Mouse (Mus musculus): ENCODE measurements at regions not wholly inside any gene's neighbourhood (a gene's known extent, or its start where the extent isn't known, plus 50 kb on each side); places are given as distances from the start of the nearest gene placed in this dataset.

DNA sequence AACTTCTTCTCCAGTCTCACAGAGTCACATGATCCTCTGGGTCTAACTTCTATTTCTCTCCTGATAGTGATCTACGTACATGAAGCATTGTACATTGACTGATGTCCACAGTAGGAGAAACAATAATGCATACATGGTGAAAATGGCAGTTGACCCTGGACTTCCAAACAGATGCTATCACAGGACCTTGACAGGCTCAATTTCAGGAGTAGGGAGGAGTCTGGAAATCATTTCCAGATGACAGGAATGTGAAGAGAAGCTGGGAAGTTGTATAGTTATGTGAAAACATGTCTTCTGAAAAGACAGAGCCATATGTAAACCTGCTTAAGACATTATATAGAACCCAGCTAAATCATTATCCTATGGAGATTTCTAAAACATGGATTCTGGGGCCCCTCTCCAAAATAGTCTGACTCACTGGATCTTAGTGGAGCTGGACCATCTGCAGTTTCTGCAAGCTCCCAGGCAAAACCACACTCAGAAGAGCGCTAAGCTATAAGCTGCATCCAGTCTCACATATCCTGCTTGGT lies 322.3 kb upstream of the Ldb2 start:
- DNase-seq: no peak

DNA sequence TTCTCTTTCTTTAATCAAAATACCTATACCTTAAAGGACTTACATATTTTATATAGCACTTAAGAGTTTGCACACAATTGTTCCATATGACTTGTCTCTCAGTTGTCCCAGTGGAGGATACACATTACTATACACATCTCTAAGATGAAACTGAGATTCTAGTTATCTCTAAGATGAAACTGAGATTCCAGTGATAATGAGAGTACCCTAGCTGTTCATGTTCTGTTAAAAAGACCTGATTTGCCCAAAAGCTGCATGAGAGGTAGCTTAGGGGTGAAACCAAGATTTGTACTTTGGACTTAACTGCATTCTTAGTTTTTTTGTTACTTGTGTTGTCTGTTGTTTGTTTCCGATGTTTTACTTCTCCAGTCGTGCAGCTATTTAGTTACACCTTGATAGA lies 320.3 kb upstream of the Ldb2 start:
- no peak for DNase-seq

DNA sequence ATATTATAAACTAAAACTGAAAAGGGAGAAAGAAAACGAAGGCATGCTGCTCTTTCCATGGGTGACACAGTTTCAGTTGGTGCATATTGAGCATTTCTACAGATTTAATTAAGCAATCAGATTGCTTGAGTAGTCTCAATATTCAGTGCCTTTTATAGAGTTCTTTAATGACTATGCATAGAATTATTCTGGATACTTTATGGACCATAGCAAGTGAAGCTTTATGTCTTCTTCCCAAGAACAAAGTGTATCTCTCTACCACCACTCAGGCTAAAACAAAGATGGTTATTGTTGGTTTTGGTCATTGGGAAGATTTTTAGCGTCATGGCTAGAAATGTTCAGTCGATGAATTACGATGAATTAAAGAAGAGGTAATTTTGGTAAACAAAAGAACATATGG lies 311.8 kb upstream of the Ldb2 start:
- no peak for DNase-seq

DNA sequence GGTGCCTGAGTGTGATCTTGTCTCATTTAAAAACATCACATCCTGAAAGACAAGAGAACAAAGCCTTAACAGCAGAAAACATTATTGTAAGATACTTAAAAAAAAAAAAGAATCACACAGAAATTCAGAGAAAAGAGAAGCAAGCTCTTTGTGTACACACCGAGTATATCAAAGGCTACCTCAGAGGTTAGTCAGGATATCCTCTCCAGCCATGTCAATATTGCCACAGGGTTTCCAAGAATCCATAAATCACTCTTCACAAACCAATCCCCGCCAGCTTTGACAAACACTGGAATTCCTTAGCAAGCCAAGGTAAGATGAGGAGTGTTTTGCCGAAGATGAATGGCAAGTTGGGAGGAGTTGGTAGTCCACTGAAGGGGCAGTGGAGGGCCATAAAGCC lies 311.3 kb upstream of the Ldb2 start:
- DNase-seq: no peak

DNA sequence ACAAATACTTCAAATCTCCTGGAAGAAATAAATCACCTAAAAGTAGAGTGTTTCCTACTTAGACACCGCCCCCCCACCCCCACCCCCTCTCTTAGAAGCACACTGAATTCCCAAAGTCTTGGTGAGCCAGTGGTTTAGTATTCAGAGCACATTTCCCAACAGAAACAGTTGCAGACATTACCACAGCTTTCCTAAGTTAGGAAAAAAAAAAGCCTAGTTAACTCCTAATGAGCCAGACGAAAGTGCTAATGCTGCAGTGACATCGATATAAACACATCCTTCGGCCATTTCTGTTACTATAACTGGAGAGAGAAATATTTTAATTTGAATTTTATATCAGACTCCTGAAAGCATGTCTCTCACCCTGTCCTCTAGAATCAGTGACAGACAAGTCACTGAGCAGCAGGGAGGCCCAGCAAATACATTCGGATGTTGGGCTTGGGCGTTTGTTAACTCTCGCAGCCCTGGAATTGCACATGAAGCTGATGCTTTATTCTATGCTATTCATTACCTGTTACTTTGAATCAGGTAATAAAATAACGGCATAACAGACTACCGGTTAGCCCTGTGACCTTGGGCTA lies 305.8 kb upstream of the Ldb2 start:
- DNase-seq: no peak

DNA sequence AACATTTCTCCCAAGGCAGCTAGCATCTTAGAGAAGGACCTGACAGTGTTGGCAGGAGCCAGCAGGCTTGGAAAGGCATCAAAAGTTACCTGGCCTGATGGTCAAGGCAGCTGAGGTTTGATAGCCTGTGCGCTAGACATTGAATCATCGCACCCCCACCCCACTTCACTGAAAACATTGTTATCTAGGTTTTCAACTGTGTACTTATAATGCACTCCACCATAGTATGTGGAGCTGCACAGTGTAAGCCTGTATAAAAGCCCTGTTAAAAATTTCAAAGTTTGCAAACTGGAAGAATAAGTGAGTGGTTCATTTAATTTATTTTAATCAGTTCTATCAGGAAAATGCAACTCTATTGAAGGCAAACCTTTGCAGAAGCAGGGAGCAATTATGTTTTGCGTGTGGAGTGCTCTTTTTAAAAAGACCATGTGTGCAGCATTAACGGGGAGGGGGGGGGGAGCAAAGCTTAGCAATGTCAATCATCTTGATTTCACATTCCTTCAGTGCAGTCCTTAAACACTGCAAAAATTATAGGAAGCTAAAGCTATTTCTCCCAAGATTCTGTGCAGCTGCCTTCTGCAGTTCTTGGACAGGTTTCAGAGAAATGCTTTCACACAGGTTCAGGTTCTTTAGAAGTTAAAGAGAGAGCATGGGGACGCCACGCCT lies 304.4 kb upstream of the Ldb2 start:
- DNase-seq: peak; percentile 18

DNA sequence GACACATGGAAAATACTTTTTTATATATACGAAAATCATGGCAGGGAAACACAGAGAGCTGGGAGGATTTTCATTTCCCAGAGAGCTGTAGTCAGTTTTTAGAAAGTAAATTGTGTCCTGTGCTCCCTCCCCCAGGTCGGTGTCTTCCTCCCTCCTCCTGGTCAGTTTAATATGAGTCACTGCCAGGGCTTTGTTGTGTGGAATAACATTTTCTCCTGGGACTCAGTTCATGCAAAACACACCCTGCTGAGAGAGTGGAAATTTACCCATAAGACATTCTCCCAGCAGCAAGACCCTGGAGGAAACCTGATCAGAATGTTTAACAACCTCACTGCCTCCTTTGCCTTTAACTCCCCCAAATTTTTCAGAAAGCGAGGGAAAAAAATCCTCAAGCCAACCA lies 303.2 kb upstream of the Ldb2 start:
- DNase-seq: no peak

DNA sequence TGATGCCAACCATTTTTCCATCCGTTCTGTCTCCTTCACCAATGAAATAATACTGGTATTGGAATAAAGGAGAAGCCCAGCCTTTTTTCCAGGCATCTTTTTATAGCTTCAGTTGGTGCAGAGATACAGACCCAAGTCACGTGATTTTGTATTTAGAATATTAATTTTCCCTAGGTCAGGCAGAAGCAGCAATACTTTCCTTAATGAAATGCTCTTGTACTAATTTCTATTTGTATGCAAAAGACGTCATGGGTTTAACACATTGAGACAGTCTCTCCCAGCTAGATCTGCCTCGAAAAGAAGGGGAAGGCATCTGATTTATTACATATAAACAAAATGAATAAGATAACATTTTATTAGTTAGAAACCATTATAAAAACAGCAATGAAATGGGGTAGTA lies 302.3 kb upstream of the Ldb2 start:
- no peak for DNase-seq

DNA sequence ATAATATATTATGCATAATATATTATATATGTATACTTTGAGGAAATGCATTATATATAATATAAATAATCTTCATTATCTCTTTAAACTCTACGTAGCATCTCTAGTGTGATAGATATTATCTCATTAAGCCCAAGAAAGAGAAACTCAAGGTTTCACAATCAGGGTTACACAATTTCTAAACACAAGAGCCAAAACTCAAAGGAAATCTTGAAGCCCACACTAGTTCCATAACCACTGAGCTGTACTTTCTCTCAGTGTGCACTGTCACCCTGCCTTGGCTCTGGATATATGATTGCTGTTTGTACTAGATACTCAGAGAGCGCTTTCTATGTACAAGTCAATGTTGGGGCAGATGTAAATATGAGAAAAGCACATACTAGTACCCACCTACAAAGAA lies 299.6 kb upstream of the Ldb2 start:
- DNase-seq: no peak

DNA sequence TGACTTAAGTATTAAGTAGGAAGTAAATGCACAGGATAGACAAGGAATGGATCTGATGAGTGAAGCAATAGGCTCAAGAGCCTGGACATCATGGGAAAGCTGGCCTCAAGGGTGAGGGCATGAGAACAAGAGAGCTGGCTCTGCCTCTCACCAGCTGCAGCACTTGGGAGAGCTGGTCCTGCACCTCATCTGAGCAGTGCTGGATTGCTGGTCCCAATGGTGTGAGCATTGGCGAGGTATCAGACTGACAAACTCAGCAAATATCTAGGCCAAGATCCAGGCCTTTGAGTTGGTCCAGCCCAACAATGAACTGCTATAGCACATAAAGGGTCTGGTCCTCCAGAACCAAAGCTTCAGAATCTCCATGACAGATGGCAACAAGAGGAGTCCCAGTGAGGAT lies 298.5 kb upstream of the Ldb2 start:
- DNase-seq: no peak

DNA sequence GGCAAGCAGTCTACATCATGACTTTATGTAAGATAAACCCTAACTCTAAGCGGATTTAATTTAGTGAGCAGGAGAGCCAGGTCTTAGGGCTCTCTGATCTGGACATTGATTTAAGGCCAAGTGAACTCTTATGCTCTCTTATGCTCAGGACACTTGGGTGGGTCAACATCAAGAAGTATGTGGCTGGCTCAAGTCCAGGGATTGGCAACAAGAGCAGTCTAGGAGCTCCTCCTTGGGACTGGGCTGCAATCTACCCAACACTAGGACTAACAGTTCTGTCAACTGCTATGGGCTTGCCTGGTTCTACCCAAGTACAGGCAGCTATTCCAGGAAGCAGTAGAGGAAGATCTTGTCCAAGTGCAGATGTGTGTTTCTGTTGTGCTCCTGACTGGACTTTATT lies 285.3 kb upstream of the Ldb2 start:
- no peak for DNase-seq

DNA sequence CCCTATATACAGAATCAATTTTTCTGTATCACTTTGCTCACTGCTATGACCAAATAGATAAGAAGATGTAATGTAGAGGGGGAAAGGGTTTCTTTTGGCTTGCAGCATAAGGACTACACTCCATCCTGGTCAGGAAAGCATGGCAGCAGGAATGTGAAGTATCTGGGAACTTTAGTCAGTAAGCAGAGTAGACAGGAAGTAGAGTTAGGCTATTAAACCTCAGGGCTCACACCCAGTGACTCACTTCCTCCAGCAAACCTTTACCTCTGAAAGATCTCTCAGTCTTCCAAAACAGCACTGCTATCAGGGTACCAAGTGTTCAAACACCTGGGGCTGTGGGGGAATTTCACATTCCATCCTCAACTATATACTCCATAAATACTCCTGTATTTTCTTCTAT lies 283.1 kb upstream of the Ldb2 start:
- no peak for DNase-seq

DNA sequence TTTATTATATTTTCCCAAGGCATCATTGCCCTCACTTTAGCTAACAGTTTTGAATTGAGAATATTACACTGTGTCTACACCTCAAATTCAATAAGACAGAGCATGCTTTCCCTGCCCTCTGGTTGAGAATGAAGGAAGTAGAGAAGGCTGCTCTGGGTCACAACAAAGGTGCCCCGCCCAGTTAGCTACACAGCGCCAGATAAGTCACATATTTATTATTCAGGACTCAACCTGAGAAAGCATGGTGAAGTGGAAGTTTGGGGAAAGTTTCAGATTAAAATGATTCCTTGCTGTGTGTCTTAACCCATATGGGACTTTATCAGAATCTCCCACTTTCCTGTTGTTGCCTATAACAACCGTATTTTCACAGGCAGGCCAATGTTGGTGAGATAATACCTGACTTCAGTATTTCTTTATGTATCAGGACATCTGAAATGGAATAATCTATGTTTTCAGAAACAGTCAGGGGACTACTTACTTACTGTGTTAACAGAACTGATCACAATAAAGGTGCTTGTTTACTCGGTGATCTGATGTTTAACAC lies 276.9 kb upstream of the Ldb2 start:
- no peak for DNase-seq

DNA sequence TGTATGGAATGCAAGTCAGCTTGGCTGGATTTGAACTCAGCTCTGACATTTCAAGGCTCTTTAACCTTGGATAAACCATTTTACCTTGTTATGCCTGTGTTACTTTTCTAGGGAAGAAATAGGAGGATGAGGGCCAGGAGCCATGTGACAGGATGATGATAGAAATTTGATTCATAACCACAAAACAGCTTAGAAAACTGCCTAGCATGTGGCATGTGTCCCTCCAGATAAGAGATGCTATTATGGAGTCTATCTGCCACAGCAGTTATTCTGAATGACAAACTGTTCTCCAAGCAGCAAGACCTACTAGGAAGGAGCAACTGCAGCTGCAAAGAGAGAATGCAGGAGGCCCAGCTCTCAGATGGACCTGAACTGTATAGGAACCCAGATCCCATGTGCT lies 275.7 kb upstream of the Ldb2 start:
- no peak for DNase-seq

DNA sequence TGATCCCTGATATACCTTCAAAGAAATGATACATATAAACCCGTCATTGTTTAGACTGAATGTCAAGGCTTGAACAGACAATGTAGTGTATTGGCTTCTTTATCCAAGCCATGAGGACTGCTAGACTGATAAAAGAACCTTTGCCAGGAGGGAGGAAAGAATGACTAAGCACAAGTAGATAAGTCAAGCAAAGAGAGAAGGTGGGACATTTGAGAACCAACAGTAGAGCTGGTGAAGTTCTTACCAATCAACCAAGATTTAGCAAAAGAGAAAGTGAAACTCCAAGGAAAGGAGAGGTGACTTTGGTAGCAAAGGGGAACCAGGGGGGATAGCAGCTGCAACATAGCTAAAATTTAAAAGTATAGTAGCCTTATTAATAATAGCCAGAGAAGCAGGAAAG lies 273.0 kb upstream of the Ldb2 start:
- DNase-seq: no peak

DNA sequence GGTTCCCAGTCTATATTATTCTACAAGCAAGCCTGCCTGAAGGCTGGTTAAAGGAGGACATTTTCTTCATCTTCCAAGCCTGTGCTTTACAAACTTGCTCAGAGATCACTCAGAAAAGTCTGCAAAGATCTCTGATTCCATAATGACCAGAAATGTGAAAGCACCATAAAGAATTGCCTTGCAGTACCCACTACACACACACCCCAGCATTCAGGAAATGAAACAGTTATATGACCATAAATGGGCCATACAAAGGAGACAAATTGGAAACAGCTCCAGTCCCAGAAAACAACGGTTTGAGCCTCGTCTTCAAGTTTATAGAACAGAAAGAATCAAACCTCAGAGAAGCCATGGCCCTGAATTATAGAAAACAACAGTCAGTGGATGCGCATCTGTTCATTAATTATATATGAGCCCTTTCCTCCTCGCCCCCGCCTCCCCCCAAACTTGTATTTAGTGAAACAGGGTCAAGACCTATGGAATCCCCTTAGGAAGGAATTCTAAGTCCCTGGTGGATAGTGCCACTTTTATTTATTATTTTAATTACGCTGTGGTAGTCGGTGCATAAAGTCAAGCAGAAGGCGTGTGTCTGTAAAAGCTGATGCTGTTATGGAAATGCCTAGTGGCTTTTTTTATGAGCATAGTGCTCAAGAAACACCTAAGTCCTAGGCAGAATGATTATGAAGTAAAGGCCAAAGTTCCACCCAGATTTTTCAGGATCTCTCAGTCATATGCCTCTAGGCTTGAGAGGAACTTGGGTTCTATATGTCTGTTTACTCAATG lies 266.6 kb upstream of the Ldb2 start:
- no peak for DNase-seq

DNA sequence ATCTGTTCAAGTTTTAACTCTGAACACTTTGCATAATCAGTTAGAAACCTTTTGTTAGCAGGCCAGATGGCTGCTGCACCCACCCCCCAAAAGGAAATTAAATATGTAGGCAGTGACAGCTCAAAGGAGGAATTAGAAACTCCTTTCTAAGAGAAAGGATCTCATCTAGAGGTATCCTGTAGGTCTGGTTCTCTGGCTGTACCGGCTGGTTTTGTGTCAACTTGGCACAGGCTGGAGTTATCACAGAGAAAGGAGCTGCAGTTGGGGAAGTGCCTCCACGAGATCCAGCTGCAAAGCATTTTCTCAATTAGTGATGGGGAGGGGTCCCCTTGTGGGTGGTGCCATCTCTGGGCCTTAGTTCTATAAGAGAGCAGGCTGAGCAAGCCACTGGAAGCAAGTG lies 263.1 kb upstream of the Ldb2 start:
- DNase-seq: no peak

DNA sequence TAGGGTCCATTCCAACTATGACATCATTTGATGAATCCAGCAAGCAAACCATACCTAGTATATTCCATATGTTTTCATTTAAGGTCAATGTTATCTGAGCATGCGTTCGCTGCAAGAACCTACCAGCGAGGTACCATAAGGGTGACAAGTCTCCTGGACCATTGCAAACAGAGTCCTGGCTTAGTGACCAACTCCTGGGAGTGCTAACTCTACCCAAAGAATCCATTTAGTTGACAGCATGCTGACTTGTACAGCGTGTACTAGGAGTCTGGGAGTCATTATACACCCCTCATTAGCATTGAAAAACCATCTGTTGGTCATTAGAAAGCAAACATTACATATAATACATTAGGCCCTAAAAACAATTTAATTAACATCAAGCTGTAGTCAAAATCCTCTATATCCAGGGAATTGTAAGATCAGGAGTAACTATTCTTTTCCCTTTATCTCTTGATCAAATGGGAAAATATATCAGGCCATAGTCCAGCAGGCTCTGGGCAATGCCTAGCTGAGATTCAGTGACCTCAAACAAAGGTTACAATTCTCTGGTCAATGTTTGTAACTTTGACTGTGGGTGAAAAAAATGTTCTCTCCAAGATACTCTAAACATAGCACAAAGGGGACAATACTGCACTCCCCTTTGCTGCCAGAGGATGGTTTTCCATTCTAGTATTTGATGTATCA lies 255.9 kb upstream of the Ldb2 start:
- no peak for DNase-seq

DNA sequence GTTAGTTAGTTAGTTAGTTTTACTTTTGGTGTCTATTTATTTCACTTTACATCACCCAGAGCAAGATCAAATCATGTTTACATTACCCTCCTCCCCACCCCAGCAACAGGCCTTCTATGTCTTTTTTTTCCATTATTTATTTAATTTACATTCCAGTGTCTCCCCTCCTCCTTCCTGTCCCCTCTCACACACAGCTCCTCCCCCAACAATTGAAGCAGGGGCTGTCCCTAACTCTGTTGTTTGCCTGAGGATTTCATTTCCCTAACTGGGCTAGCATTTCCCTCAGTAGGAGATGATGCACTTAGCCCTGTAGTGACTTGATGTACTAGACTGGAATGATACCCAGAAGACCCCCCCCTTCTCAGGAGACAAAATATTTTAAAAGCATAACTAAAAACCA lies 249.9 kb upstream of the Ldb2 start:
- DNase-seq: no peak

DNA sequence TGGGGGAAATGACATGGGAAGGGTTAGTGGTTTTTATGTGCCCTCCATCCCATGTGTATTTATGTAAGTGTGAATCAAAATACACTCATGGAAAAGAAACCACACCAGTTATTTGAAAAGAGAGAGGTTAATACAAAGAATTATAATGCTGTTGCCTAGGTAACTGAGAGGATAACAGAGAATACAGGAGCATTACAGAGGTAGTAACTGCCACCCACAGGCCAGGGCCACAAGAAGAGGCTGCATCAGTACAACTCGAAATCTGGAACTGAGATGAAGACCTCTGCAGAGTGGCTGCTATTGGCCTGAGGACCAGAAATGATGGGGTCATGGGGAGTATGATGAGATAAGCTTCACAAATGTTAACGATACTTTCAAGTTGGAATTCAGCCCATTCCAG lies 243.4 kb upstream of the Ldb2 start:
- DNase-seq: no peak

DNA sequence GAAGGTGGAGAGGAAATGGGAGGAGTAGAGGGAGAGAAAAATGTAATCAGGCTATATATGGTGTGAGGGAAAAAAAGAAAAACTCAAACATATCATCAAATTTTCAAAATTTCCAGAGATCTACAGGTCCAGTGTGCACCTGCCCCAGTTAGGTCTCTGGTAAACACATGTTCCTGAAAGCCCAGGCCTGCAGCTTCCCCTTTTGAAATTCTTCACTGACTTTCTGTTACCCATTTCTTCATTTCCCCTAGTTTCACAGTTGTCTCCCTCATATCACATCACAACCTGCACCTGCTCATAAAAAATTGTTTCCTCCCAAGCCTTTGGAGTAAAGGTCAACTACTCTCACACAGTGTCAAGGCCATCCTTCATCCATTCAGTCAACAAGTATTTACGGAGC lies 236.9 kb upstream of the Ldb2 start:
- DNase-seq: no peak

DNA sequence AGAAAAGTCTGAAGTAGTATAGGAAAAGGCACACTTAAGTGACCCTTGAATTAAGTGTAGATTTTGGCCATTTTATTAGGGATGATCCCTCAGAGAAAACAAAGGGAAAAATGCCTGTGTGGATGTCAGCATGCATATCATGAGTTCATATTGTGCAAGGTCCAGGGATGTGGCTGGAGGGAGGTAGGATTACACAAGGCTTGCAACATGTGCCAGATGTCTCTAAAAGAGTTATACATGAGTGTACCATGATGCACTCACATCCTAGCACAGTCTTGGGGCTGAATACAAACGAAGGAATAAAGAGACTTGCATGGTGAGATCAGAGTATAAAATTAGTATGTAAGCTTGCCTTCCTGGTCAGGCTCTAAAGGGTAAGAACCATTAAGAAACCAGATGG lies 233.7 kb upstream of the Ldb2 start:
- DNase-seq: no peak

DNA sequence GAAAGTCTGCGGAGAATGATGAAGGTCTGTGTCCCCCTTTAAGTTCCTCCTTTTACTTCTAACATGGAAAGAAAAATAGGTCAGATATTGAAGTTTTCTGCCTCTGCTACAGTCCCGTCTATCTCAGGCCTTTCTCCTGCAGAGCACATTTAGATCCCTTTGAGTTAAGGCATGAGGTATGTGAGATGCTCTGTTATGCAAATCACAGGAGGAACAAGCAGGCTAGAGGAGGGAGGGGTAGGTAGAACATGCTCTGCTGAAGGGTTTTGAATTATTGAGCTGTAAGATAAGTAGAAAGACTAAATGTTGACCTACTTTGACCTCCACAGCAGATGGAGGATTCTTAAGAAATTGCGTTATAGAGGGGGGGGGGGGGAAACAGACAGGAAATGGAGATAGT lies 228.4 kb upstream of the Ldb2 start:
- DNase-seq: no peak
